In the genomic region with DNA sequence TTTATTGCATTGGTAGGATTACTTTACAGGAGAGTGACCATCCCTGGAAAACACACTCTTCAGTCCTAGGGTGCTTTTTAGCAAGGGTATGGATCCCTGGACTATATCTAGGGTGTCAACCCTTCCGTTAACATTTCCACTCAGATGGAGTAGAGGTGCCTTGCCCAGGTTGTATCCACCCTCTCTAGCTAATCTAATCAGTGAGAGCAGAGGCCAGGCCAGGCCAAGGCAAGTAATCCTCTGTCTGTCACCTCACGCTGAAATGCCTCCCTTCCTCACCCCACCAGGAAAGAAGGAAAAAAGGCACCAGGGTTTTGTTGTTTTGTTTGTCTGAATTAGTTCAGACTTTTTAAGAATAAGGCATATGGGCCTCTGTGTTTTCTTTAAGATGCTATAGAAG, we compare ENCODE assay signal across 16 mouse cellular contexts. TPM values are rescaled to one million over a fixed set of nuclear protein-coding genes. Genes with fewer than 3 reads are reported as not detected.
DNase-seq lines count a peak whose midpoint lies in the region; ATAC-seq and TF ChIP-seq lines count a peak whose summit lies in the region.
"Had no signal": no experiment of that assay in that cellular context is flagged by ENCODE, and none has a peak within 500 bp of the region (broad histone marks: within the 10 kb centered on the region; RNA-seq: fewer than 3 reads in every experiment).

No protein-coding gene starts in this region.

- DNase-seq in stomach, postnatal 0 days (ENCODE audit: low spot score): no peak
- no peak for DNase-seq in cerebellum, postnatal 25 days
- DNase-seq in thymus, postnatal 14 days: no peak
- no peak for DNase-seq in retina, postnatal 1 day
- DNase-seq: cerebellum, postnatal 36 days; gastrocnemius, postnatal 10 days; heart, postnatal 4 days; lung, adult 2 months; lung, postnatal 36 days; thymus, adult 2 months had no signal

- H3K9me3 ChIP-seq in stomach, embryonic 15.5 days: no peaks in the 10 kb centered on the region
- no peaks in the 10 kb centered on the region for H3K9me3 ChIP-seq in stomach, postnatal 0 days (ENCODE audit: control insufficient read depth, low read length)
- H3K9me3 ChIP-seq in intestine, embryonic 16.5 days (ENCODE audit: control insufficient read depth, low read length): no peaks in the 10 kb centered on the region
- no peaks in the 10 kb centered on the region for H3K9me3 ChIP-seq in liver, embryonic 16.5 days (replicated peaks; ENCODE audit: control insufficient read depth, low read length)
- H3K9me3 ChIP-seq: limb, embryonic 10.5 days; midbrain, embryonic 13.5 days had no signal

- H3K9ac ChIP-seq in stomach, embryonic 15.5 days: no peak overlapping the region
- no peak overlapping the region for H3K9ac ChIP-seq in stomach, postnatal 0 days (ENCODE audit: low read length)
- no peak overlapping the region for H3K9ac ChIP-seq in intestine, embryonic 16.5 days (ENCODE audit: low read depth, low read length)
- H3K9ac ChIP-seq in liver, embryonic 16.5 days (ENCODE audit: low read depth, low read length): peak overlapping the region; percentile 52
- H3K9ac ChIP-seq: midbrain, embryonic 13.5 days had no signal

- H3K27me3 ChIP-seq in stomach, embryonic 15.5 days (replicated peaks): no peaks in the 10 kb centered on the region
- H3K27me3 ChIP-seq in stomach, postnatal 0 days (ENCODE audit: control insufficient read depth, insufficient read depth, low read length): no peaks in the 10 kb centered on the region
- no peaks in the 10 kb centered on the region for H3K27me3 ChIP-seq in intestine, embryonic 16.5 days (replicated peaks; ENCODE audit: control insufficient read depth, insufficient read depth, low read length)
- no peaks in the 10 kb centered on the region for H3K27me3 ChIP-seq in liver, embryonic 16.5 days (ENCODE audit: control insufficient read depth, insufficient read depth, low read depth, low read length)
- H3K27me3 ChIP-seq: midbrain, embryonic 13.5 days had no signal

- peak; percentile 89 for ATAC-seq in stomach, embryonic 15.5 days (ENCODE audit: insufficient read depth, low FRiP score, low read depth)
- no peak for ATAC-seq in stomach, postnatal 0 days (ENCODE audit: low FRiP score, low TSS enrichment)
- ATAC-seq in intestine, embryonic 16.5 days: peak; percentile 72
- peak; percentile 97 for ATAC-seq in liver, embryonic 16.5 days (ENCODE audit: low read depth)
- ATAC-seq: hindbrain, postnatal 0 days; midbrain, embryonic 13.5 days had no signal

- H3K36me3 ChIP-seq in stomach, embryonic 15.5 days: no peaks in the 10 kb centered on the region
- no peaks in the 10 kb centered on the region for H3K36me3 ChIP-seq in stomach, postnatal 0 days (ENCODE audit: control insufficient read depth, insufficient read depth, low read length)
- H3K36me3 ChIP-seq in intestine, embryonic 16.5 days (ENCODE audit: control insufficient read depth, insufficient read depth, low read length): no peaks in the 10 kb centered on the region
- H3K36me3 ChIP-seq in liver, embryonic 16.5 days (ENCODE audit: control insufficient read depth, insufficient read depth): peaks cover 13% of the 10 kb centered on the region; the same call in 1 of the 2 replicates

- no peaks in the 10 kb centered on the region for H3K4me1 ChIP-seq in stomach, embryonic 15.5 days
- no peaks in the 10 kb centered on the region for H3K4me1 ChIP-seq in stomach, postnatal 0 days (replicated peaks; ENCODE audit: control insufficient read depth, insufficient read depth)
- H3K4me1 ChIP-seq in intestine, embryonic 16.5 days (ENCODE audit: control insufficient read depth, insufficient read depth, low read length): no peaks in the 10 kb centered on the region
- H3K4me1 ChIP-seq in liver, embryonic 16.5 days (ENCODE audit: control insufficient read depth, low read depth, low read length): peaks cover 63% of the 10 kb centered on the region
- H3K4me1 ChIP-seq: midbrain, embryonic 13.5 days had no signal

- no peak overlapping the region for H3K27ac ChIP-seq in stomach, embryonic 15.5 days
- H3K27ac ChIP-seq in stomach, postnatal 0 days (replicated peaks): no peak overlapping the region
- no peak overlapping the region for H3K27ac ChIP-seq in intestine, embryonic 16.5 days (ENCODE audit: low read length)
- H3K27ac ChIP-seq in liver, embryonic 16.5 days (ENCODE audit: low read length): peak overlapping the region; percentile 94
- H3K27ac ChIP-seq: hindbrain, postnatal 0 days; limb, embryonic 10.5 days; midbrain, embryonic 13.5 days had no signal

- 68% methylated on average over 2 of the region's 2 CpGs for WGBS in stomach, embryonic 15.5 days
- WGBS in stomach, postnatal 0 days: 73% methylated on average over 2 of the region's 2 CpGs
- 75% methylated on average over 2 of the region's 2 CpGs for WGBS in intestine, embryonic 16.5 days
- WGBS in liver, embryonic 16.5 days (ENCODE audit: insufficient replicate concordance): 29% methylated on average over 2 of the region's 2 CpGs

- H3K4me3 ChIP-seq in stomach, embryonic 15.5 days (replicated peaks): no peak overlapping the region
- H3K4me3 ChIP-seq in stomach, postnatal 0 days (ENCODE audit: low read depth, low read length): no peak overlapping the region
- no peak overlapping the region for H3K4me3 ChIP-seq in intestine, embryonic 16.5 days (ENCODE audit: low read length)
- H3K4me3 ChIP-seq in liver, embryonic 16.5 days (ENCODE audit: low read depth, low read length): 0 out of 2 replicates have a peak overlapping the region, but pooled peaks have one; percentile 18
- H3K4me3 ChIP-seq: limb, embryonic 10.5 days; midbrain, embryonic 13.5 days had no signal

- no peak for TF ChIP-seq CTCF in stomach, postnatal 0 days (IDR thresholded peaks at IDR 0.05; ENCODE audit: low read depth)

- no peak for TF ChIP-seq EP300 in stomach, postnatal 0 days (optimal IDR thresholded peaks at IDR 0.05)

- H3K4me2 ChIP-seq in stomach, embryonic 15.5 days: no peak overlapping the region
- H3K4me2 ChIP-seq in stomach, postnatal 0 days (replicated peaks; ENCODE audit: low read depth): no peak overlapping the region
- H3K4me2 ChIP-seq in intestine, embryonic 16.5 days (ENCODE audit: low read depth, low read length): no peak overlapping the region
- peak overlapping the region; percentile 49 for H3K4me2 ChIP-seq in liver, embryonic 16.5 days (ENCODE audit: low read depth, low read length)
- H3K4me2 ChIP-seq: midbrain, embryonic 13.5 days had no signal

RNA-seq across cellular contexts. Expression of gene Atg14, which starts 42.6 kb away (rescaled TPM):
- polyA plus RNA-seq in stomach, embryonic 15.5 days (2015; fragmentation: Nextera tagmentation; extraction: Ambion mirVana): 11.9 and 13.6 TPM in 2 replicates
- 6.9 and 7.8 TPM in 2 replicates for polyA plus RNA-seq in stomach, postnatal 0 days (2015; fragmentation: Nextera tagmentation; extraction: Ambion mirVana)
- 11.4 and 11.7 TPM in 2 replicates for polyA plus RNA-seq in intestine, embryonic 16.5 days (2015; fragmentation: Nextera tagmentation; extraction: Ambion mirVana)
- 9.4 and 9.7 TPM in 2 replicates for polyA plus RNA-seq in liver, embryonic 16.5 days (2015; fragmentation: Nextera tagmentation; extraction: Ambion mirVana)
